17 mouse cellular contexts compared by ENCODE assay signal in the genomic region with DNA sequence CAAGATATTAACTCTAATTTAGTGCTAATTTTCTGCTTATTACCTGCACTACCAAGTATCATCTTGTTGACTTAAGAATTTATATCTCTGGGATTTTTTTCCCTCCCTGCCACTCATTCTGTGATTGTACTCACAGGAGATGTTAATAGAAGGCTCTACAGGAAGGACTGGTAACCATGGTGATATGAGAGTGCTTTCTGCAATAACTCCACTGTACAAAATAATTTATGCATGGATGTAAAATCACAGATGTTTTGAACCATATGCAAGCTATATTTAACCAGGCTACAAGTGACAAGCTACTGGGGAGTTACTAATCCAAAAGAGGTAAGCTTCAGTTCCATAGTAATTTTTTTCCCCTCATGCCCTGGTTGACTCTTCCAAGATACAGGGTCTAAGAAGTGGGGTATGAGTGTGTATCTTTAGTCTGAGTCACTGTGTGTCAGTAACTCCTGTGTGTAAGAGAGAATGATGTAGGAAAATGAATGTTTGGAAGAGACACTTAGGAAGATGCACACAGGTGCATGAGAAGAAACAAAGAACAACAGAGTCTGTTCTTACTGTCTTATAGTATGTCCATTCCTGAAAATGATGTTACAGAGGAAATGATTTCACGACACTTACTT.
DNase-seq lines count a peak whose midpoint lies in the region; ATAC-seq and TF ChIP-seq lines count a peak whose summit lies in the region.
"Had no signal": no experiment of that assay in that cellular context is flagged by ENCODE, and none has a peak within 500 bp of the region (broad histone marks: within the 10 kb centered on the region; RNA-seq: fewer than 3 reads in every experiment).

No protein-coding gene starts in this region.

- 95% methylated on average over 1 of the region's 1 CpGs for WGBS in forebrain, embryonic 11.5 days
- WGBS in forebrain, embryonic 10.5 days: 94% methylated on average over 1 of the region's 1 CpGs
- WGBS in hindbrain, postnatal 0 days: 87% methylated on average over 1 of the region's 1 CpGs

- no peaks in the 10 kb centered on the region for H3K36me3 ChIP-seq in forebrain, embryonic 11.5 days (ENCODE audit: control insufficient read depth, insufficient read depth, low read length)
- H3K36me3 ChIP-seq in forebrain, embryonic 10.5 days (replicated peaks): no peaks in the 10 kb centered on the region
- no peaks in the 10 kb centered on the region for H3K36me3 ChIP-seq in hindbrain, postnatal 0 days (ENCODE audit: insufficient read depth, low read length)
- H3K36me3 ChIP-seq: midbrain, embryonic 12.5 days had no signal

- no peak overlapping the region for H3K27ac ChIP-seq in forebrain, embryonic 11.5 days (ENCODE audit: low read depth, low read length)
- no peak overlapping the region for H3K27ac ChIP-seq in forebrain, embryonic 10.5 days
- peak overlapping the region; percentile 18; the same call in 1 of the 2 replicates for H3K27ac ChIP-seq in layer of hippocampus, adult 2 months
- H3K27ac ChIP-seq in hindbrain, postnatal 0 days: no peak overlapping the region
- H3K27ac ChIP-seq: liver, embryonic 14.5 days; midbrain, embryonic 12.5 days had no signal

- no peaks in the 10 kb centered on the region for H3K27me3 ChIP-seq in forebrain, embryonic 11.5 days (ENCODE audit: control insufficient read depth, insufficient read depth, low read length)
- no peaks in the 10 kb centered on the region for H3K27me3 ChIP-seq in forebrain, embryonic 10.5 days (ENCODE audit: poor library complexity, severe bottlenecking)
- no peaks in the 10 kb centered on the region for H3K27me3 ChIP-seq in hindbrain, postnatal 0 days (ENCODE audit: insufficient read depth, low read length)
- H3K27me3 ChIP-seq: midbrain, embryonic 12.5 days had no signal

- H3K4me3 ChIP-seq in forebrain, embryonic 11.5 days (ENCODE audit: low read depth, low read length): no peak overlapping the region
- H3K4me3 ChIP-seq in forebrain, embryonic 10.5 days: no peak overlapping the region
- H3K4me3 ChIP-seq in layer of hippocampus, adult 2 months: no peak overlapping the region
- no peak overlapping the region for H3K4me3 ChIP-seq in hindbrain, postnatal 0 days (ENCODE audit: low read length)
- H3K4me3 ChIP-seq: midbrain, embryonic 12.5 days had no signal

- H3K4me1 ChIP-seq in forebrain, embryonic 11.5 days (replicated peaks; ENCODE audit: control insufficient read depth, insufficient read depth, low read length): no peaks in the 10 kb centered on the region
- H3K4me1 ChIP-seq in forebrain, embryonic 10.5 days: no peaks in the 10 kb centered on the region
- H3K4me1 ChIP-seq in hindbrain, postnatal 0 days (ENCODE audit: insufficient read depth, low read length): no peaks in the 10 kb centered on the region; the same call in 1 of the 2 replicates
- H3K4me1 ChIP-seq: midbrain, embryonic 12.5 days had no signal

- no peak for DNase-seq in forebrain, embryonic 11.5 days (ENCODE audit: low spot score)
- no peak for DNase-seq in forebrain, embryonic 10.5 days (ENCODE audit: extremely low spot score, low spot score)
- DNase-seq in layer of hippocampus, adult 2 months (ENCODE audit: low spot score in 2 of 2): peak in 1 of 2 experiments; percentile 8
- DNase-seq in layer of hippocampus, adult 9-10 months (ENCODE audit: low spot score): no peak
- peak; percentile 74 for DNase-seq in brain, adult 2 months (ENCODE audit: low read depth, low spot score)
- peak; percentile 34 for DNase-seq in hindbrain, postnatal 0 days (ENCODE audit: low spot score)
- DNase-seq in adrenal gland, postnatal 25 days: no peak
- no peak for DNase-seq in adrenal gland, adult 2 months
- DNase-seq: cerebellum, adult 8-10 months; embryo, embryonic 11 days; gastrocnemius, postnatal 25 days; heart, postnatal 36 days; kidney, adult 18-20 months; lung, postnatal 14 days had no signal

- H3K4me2 ChIP-seq in forebrain, embryonic 11.5 days (ENCODE audit: low read depth, low read length, severe bottlenecking): no peak overlapping the region
- H3K4me2 ChIP-seq in hindbrain, postnatal 0 days (ENCODE audit: low read depth, low read length): no peak overlapping the region
- H3K4me2 ChIP-seq: heart, embryonic 11.5 days; midbrain, embryonic 12.5 days had no signal

- no peak overlapping the region for H3K9ac ChIP-seq in forebrain, embryonic 11.5 days (ENCODE audit: low read length)
- H3K9ac ChIP-seq in hindbrain, postnatal 0 days (replicated peaks; ENCODE audit: low read length): no peak overlapping the region
- H3K9ac ChIP-seq: liver, embryonic 14.5 days; midbrain, embryonic 12.5 days had no signal

- peak; percentile 63 for ATAC-seq in forebrain, embryonic 11.5 days (replicated peaks; ENCODE audit: low FRiP score)
- ATAC-seq in hindbrain, postnatal 0 days: peak; percentile 66; the same call in 1 of the 2 replicates

- no peak for TF ChIP-seq CTCF in layer of hippocampus, adult 2 months (conservative IDR thresholded peaks at IDR 0.05)
- TF ChIP-seq CTCF in hindbrain, postnatal 0 days (IDR thresholded peaks at IDR 0.05; ENCODE audit: low read depth): no peak

- no peaks in the 10 kb centered on the region for H3K9me3 ChIP-seq in forebrain, embryonic 11.5 days (ENCODE audit: control insufficient read depth, low read length)
- no peaks in the 10 kb centered on the region for H3K9me3 ChIP-seq in forebrain, embryonic 10.5 days
- no peaks in the 10 kb centered on the region for H3K9me3 ChIP-seq in hindbrain, postnatal 0 days (ENCODE audit: low read length)
- H3K9me3 ChIP-seq: midbrain, embryonic 12.5 days had no signal

Comparison
In these comparisons a context has a peak if more than half of its experiments do, and no peak if none do; other contexts are left out.
1. DNase-seq: peak in brain, adult 2 months (single experiment) and hindbrain, postnatal 0 days (single experiment); none in forebrain, embryonic 11.5 days (single experiment), forebrain, embryonic 10.5 days (single experiment), layer of hippocampus, adult 9-10 months (single experiment), adrenal gland, postnatal 25 days (single experiment) and adrenal gland, adult 2 months (single experiment).